Mouse (Mus musculus): ENCODE results near the gene Ckb.

- TF ChIP-seq CTCF (IDR thresholded peaks at IDR 0.05; ENCODE audit: control insufficient read depth, insufficient read depth, insufficient replicate concordance, low read depth, low read length) (no peak), POLR2A (IDR thresholded peaks at IDR 0.05; ENCODE audit: control insufficient read depth, low read depth, low read length) (no peak)
These were observed 26.3 kb upstream of the Ckb start for GRCm38 (mm10) chr12:111698346-111698913.

Data from testis, adult 2 months (tissue).